Mouse (Mus musculus) cerebellum, adult 9-11 months (tissue): Measurements from ENCODE around the gene Myoz1.
A peak's percentile ranks its signal among the peaks of the same experiment; 100 is the strongest.
"Not testable (repeated sequence)": the region's sequence is repeated elsewhere in the genome, so short reads cannot be mapped to it uniquely, and the experiment has no call there.

Experiments
- DNase-seq: peaks from one replicate; pipeline ENCODE4 v3.0.0; 2022

Gene Myoz1

DNA sequence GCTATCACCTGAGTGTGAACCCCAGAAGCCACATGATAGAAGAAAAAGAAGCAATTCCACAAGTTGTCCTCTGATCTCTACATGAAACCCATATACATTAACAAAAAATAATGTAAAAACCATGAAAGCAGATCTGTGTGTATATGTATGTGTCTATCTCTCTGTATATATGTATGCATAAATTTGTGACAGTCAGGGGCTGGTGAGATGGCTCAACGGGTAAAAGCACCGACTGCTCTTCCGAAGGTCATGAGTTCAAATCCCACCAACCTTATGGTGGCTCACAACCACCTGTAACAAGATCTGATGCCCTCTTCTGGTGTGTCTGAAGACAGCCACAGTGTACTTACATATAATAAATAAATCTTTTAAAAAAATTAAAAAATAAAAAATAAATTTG, 19.4 kb downstream of the Myoz1 start:
- DNase-seq: not testable (repeated sequence)

DNA sequence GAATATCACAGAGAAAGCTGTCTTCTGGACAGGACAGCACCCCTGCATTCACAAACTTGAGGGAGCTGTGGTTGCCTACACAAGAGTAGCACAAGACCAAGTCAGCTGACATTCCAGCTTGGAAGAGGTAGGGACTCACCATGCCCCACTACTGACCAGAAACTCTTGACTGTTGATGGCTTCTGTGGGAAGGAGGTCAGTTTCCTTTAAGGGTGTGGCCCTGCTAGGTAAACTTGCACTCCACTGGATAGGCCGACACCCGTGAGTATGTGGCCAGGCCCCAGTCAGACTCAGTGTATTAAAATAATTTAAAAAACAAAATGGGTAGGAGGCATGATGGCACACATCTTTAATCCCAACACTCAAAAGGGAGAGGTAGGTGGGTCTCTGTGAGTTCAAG, 20.8 kb downstream of the Myoz1 start:
- no peak for DNase-seq

DNA sequence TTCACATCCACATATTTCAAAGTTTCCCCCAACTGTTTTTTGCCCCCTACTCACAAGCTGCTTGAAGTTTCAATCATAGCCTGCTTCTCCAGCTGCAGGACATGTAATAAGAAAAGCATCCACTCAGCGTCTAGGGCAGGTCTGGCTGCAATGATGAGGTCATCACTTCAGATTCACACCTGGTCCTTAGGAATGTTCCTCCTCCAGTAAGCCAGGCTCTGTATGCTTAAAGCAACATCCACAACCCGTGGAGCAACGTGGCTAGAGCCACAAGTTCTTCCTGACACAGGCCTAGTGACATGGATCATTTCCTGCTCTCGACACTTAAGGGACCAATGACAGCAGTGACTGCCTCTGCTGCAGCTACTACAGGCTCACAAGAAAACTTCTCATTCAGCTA, 25.1 kb downstream of the Myoz1 start:
- no peak for DNase-seq

DNA sequence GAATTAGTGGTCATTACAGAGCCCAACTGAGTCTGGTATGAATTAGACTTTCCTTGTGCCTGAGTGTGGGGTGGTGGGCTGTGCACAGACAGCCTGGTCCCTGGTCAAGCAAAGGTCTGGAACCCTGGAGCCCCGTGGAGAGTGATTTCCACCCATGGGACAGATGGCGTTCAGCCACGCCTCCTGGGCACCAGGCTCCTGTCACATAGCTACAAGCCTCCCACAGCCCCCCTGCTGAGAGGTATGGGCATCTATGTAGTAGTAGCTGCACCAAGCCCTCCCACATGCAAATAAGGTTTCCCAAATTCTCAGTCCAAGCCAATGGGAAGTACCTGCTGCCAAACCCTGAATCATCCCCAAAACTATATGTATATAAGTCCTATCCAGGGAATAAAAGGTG, 29.4 kb downstream of the Myoz1 start:
- peak; percentile 35 for DNase-seq

DNA sequence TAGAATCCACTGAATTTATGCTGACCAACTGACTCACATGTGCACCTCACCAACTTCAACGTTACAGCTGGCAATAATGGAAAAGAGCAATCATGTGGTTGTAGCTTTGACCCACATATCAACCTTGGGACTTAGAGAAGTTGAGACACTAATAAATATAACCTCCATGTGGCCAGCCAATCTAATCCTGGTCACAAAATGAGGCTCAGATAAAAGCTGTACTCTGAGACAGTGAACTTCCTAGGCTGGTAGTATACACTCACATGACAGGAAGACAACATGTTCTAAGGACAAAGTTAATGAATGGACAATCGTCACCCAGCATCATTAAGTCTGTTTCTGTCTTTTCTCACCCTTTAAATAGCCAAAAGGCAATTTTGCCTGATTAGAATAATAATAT, 29.9 kb downstream of the Myoz1 start:
- DNase-seq: no peak

DNA sequence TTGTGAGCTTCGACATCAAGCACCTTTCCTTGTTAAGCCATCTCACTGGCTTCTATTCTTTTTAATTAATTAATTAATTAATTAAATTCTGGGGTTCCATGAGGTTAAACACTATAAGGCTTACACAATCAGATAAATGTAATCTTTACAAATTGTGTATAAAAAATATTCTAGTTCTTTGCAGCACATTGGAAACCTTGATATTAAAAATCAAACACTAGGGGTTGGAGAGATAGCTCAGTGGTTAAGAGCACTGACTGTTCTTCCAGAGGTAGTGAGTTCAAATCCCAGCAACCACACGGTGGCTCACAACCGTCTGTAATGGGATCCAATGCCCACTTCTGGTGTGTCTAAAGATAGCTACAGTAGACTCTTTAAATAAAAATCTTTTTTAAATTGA, 33.4 kb downstream of the Myoz1 start:
- no peak for DNase-seq

DNA sequence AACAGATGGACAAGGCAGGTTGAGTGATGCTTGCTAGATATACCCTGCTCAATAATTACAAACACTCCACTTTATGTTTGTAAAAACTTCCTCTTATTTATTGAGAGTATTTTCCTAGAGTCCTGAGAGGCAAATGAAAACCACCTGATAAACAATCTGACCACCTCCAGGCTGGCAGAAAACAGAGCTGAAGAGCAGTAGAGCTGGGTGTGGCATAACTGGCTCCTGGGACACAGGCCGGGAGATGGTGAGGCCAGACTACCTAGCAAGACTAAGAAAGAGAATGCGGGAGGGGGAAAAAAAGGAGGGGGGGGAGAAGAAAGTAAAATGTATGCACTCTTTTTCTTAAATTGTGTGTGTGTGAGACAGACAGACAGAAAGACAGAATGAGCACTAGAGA, 33.9 kb downstream of the Myoz1 start:
- no peak for DNase-seq

DNA sequence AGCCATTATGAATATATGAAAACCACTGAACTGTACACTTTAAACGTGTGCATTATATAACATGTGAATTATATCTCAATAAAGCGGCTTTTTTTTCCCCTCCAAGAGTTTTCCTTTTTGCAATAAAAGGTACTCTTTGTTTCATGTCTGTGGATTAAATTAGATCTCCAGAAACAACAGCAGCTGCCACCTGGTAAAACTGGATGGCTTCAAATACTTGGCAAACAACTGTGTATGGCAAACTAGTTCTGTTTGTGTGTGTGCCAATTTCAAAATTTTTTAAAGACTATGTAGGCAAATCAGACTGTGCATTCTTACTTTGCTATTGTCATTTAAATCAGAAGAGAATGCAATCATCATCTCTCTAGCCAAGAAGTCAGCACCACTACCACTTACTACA, 34.4 kb downstream of the Myoz1 start:
- DNase-seq: no peak

DNA sequence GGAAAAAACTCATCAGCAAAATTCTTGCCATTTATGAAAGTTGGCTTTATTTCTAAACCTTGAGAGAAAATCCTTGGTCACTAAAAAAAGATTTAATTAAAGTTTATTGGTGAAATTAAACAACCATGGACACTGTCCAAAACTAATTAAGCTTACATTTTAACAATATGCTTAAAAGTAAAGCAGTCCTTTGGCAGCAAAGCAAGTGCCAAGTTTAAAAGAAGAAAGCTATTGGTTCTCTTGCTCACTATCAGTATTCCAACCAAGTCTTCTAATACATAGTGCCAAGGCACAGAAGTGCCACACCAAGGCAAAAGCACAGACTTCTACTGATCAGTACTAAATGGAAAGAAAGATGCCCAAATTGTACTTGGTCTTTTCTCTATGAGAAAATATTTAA, 37.2 kb downstream of the Myoz1 start:
- DNase-seq: no peak

DNA sequence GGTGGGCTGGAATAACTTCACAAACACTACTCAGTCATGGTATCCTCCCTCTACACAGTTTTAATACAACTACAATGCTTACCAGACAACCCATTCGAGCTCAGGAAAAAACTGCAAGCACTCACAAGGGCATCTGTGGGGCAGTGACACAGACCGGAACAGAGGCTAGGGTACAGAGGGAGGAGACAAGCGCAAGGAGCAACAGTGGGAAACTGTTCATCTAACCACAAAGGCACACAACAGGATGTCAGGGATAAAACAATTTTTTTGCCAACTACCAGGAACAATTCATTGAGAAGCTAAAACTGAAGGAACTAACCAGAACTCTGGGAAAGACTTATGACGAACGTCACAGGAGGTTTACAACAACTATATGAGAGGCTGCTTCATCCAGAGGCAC, 38.1 kb downstream of the Myoz1 start:
- DNase-seq: no peak

DNA sequence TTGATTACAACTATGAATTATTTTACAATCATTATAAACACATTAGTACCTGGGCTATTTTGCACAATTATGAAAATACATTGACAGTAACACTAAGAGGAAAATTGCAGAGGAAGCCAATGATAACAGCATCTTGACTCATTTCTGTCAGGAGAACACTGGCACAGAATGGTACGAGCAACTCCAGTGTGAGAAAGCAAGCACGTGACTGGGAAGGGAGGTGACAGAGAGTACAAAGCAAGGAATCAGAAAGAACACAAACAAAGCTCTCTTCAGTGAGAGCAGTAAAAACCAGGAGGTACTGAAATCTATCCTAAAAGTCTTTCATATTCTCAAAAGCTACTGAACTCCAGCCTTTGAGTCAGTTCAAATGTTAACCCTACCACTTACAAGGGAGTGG, 39.9 kb downstream of the Myoz1 start:
- DNase-seq: no peak

DNA sequence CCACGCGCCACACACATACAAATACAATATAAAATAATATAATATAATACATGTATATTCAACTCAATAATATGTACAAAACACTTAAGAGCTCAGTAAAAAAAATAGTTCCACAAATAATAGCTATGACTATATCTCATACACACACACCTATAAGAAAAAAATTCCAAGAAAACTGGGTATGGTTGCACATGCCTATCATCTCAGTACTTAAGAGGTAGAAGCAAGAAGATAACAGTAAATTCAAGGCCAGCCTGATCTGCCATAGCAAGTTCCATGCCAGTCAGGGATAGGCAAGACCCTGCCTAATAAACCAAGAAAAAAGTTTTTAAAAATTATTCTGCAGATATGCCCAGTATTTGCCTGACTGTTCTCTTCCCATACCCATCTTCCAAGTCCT, 41.3 kb downstream of the Myoz1 start:
- no peak for DNase-seq

DNA sequence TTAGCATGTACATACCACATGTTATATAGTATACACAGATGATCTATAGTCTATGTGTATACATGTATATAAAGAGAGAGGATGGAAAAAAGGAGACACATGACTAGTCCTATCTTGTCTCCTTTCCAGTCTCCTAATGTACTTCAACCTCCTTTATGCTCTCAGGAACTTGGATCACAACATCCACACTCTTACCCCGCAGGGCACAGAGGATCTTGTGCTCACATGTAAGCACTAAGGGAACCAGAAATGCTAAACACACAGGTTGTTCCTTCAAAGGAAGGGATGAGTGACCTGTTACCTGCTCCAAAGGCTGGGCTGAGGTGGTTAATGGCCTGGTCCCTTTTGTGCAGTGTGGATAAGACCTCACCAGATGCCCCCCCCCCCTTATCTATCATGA, 43.5 kb downstream of the Myoz1 start:
- DNase-seq: no peak

DNA sequence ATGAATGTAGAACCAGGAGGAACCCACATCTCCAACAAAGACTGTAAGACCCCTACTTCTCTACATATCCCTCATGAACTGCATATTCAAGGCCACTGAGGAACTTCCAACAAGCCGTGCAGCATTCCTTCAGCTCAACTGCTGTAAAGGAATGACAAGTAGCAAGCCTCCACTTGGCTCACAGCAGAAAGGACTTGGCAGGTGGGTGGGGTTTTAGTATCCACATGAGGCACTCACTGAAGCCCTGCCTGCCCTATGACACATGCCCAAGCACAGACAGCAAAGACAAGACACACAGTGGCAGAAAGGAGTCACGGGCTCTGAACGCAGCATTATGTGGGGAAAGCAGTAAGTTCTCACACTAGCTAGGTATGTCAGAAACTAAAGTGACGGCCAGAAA, 46.2 kb downstream of the Myoz1 start:
- no peak for DNase-seq

DNA sequence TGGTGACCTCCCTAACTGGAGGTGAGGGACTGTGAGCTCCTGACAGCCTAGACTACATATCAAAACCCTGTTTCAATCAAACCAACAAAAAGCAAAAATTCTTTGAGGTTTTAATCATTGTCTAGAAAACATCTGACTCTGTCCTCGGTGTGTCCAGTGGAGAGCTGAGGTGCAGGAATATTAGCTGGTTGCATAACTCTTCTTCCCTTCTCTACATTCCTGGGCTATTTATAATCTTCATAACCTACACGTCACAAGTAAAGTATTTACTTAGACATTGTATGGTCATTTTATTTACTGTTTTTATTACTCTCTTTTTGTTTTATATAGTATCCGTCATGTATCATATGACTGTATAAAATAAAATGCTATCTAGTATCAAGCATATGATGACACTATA, 46.8 kb downstream of the Myoz1 start:
- no peak for DNase-seq

DNA sequence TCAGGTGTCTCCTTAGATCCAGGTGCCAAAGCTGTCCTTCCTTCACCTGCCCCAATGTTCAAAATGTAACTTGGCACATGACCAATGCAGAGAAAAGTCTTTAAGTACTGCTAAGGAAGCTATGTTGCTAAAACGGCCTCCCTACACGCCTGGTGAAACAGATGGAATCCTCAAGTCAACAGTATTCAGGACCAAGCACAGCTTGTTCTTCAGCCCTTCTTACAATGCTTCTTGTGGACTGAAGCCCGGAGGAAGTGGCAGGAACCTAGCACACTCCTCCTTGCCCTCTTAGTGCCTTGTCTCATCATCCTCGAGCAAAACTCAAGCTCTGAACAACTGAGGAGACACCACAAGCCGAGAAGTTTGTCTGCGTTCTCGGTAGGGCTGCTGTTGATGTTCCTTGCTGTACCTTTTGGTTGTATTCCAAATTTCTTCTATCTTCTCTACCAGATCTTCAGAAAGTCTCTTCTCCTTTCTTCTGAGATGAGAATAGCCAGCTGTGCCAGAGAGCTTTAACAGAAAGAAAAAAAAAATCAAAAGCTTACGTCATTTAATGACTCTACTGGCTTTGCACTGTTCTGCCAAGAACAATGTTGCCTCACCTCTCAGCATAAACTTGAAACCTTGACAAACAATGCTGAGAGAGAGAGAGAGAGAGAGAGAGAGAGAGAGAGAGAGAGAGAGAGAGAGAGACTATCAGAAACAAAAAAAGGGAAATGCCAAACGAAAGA, 48.8 kb downstream of the Myoz1 start:
- no peak for DNase-seq

DNA sequence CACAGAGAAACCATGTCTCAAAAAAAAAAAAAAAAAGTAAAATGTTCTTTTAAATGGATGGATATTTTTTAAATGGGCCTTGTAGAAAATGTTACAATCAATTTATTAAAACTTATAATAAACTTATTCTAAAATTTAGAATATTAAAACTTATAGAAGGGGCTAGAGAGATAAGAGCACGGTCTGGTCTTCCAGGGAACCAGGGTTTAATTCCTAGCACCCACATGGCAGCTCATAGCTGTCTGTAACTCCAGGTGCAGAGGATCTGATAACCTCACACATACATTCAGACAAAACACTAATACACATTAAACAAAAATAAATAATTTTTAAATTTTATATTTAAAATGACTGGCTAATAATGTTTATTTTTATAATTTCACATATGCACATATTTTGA, 55.1 kb downstream of the Myoz1 start:
- no peak for DNase-seq

DNA sequence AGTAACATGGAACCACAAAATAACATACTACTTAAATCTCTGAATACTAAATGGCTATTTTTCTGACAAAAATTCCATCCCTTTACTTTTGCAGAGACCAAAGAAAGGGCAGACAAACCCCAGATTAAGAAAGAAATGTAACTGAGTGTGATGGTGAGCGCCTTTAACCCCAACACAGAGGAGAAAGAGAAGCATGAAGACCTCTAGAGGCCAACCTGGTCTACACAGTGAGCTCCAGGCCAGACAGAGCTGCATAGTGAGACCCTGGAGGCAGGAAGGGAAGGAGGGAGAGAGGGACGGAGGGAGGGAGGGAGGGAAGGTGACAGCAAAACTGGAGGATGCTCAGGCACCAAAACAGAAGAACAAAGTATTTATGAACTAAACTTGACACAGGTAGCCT, 56.1 kb downstream of the Myoz1 start:
- no peak for DNase-seq

DNA sequence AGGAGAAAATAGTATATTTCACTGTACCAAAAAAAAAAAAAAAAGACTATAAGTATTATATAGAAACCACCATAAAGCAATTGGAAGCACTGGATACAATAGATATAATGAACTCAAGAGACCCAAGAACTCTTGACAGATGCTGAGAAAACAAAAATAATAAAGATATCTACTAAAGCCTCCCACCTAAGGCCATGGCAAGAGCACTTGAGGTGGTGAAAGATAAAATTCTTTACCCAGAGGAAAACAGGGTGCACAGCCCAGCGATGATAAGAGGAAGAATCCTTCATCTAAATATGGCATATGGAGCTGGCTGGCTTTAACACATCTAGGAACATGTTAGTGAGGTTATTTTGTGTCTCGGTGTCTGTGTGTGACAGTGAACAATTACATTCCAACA, 56.8 kb downstream of the Myoz1 start:
- DNase-seq: no peak
